Mouse (Mus musculus) embryonic fibroblast, embryonic 13.5 days (primary cell): ENCODE results near the gene Mrpl9. TPM values are rescaled to one million over a fixed set of nuclear protein-coding genes. Genes with fewer than 3 reads are reported as not detected.

Experiments used
- H3K27ac ChIP-seq: 2 replicates; pipeline ENCODE4 v1.5.1; 2012; ENCODE audit warnings: low read length, control low read depth, inconsistent platforms; ENCODE audit not compliant: insufficient read depth
- H3K4me1 ChIP-seq: 2 replicates; pipeline ENCODE4 v1.6.1; 2011; ENCODE audit warnings: low read length; ENCODE audit not compliant: control insufficient read depth, insufficient read depth
- H3K4me3 ChIP-seq: 2 replicates; pipeline ENCODE4 v1.5.1; 2011; ENCODE audit warnings: mild to moderate bottlenecking, control low read depth, low read length; ENCODE audit not compliant: insufficient read depth
- CTCF ChIP-seq: IDR thresholded peaks from 2 replicates; pipeline ENCODE4 v1.5.1; 2011; ENCODE audit warnings: mild to moderate bottlenecking, control low read depth, low read length, moderate library complexity, borderline replicate concordance; ENCODE audit not compliant: insufficient read depth
- POLR2A ChIP-seq: IDR thresholded peaks from 2 replicates; pipeline ENCODE4 v1.6.1; 2011; ENCODE audit warnings: low read depth, mild to moderate bottlenecking, control low read depth, low read length, moderate library complexity
- polyA plus RNA-seq: library from polyadenylated mRNA; stranded (reverse); fragments of >200 nt; gene quantifications from 2 replicates; pipeline ENCODE4 v1.2.4, GENCODE M21; 2011; ENCODE audit warnings: low read depth; ENCODE audit not compliant: missing spikeins, insufficient read length

The Mrpl9 gene
- polyA plus RNA-seq, 1 experiment = 31.1 TPM

GRCm38 (mm10) chr3:94413031-94413679 lies 30.0 kb upstream of the Mrpl9 start, which contains the start of gene Tdrkh:
TSS of gene Tdrkh (plus strand) at chr3:94413273.
- peak; percentile 52; the same call in 1 of the 2 replicates for TF ChIP-seq POLR2A
- TF ChIP-seq CTCF = no peak
- peak within 1 kb of the TSS; percentile 48 for H3K4me3 ChIP-seq
- no peaks in the 10 kb centered on the region for H3K4me1 ChIP-seq
- H3K27ac ChIP-seq = no peak within 1 kb of the TSS

DNA sequence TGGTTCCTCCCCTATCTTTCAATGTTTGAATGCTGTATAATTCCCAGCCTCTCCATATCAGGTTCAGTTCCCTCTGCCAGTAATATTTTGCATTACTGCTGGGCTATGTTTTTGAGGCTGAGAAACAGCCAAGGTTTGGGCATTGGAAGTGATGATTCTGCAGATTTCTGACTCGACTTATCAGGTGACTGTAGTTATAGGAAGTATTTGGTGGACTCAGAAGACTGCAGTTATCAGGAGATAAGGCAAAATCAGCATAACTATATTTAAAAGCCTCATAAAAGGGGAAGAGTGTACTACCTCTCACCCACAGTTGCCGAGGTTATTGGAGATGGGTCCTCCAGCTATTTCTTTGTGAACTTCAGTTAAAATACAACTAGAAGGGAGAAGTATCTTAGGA lies 12.1 kb upstream of the Mrpl9 start:
- Histone ChIP-seq H3K4me3 (no peak overlapping the region), H3K4me1 (no peaks in the 10 kb centered on the region), H3K27ac (no peak overlapping the region)
- TF ChIP-seq POLR2A (no peak), CTCF (no peak)

GRCm38 (mm10) chr3:94434305-94434704 lies 8.8 kb upstream of the Mrpl9 start:
- TF ChIP-seq POLR2A = no peak
- TF ChIP-seq CTCF = no peak

GRCm38 (mm10) chr3:94436420-94436819 lies 6.7 kb upstream of the Mrpl9 start:
- TF ChIP-seq CTCF = no peak
- TF ChIP-seq POLR2A = no peak
- Histone ChIP-seq H3K27ac (no peak overlapping the region), H3K4me1 (no peaks in the 10 kb centered on the region), H3K4me3 (no peak overlapping the region)

More at GRCm38 (mm10) chr3:94434305-94434704, 8.8 kb upstream of the Mrpl9 start:
- H3K4me3 ChIP-seq = no peak overlapping the region
- H3K4me1 ChIP-seq = no peaks in the 10 kb centered on the region
- H3K27ac ChIP-seq = no peak overlapping the region

- TF ChIP-seq POLR2A = no peak
- no peak for TF ChIP-seq CTCF
- no peak overlapping the region for H3K4me3 ChIP-seq
- peaks cover 5% of the 10 kb centered on the region; the same call in 1 of the 2 replicates for H3K4me1 ChIP-seq
- H3K27ac ChIP-seq = no peak overlapping the region
These were observed 1.9 kb upstream of the Mrpl9 start for GRCm38 (mm10) chr3:94441182-94441581.

DNA sequence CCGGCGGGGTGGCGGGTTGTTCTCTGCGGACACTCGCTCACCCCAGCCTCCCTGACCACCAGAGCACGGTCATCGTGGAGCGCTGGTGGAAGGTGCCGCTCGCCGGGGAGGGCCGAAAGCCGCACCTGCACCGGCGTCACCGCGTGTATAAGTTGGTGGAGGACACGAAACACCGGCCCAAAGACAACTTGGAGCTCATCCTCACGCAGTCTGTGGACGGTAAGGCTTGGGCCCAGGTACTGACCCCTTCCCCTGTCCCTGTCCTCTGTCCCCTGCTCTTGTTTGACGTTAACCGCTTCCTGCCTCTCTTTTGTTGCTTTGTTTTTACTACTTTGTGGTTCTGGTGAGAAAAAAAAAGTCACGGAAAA lies 463 bp downstream of the Mrpl9 start, which contains the start of gene Oaz3:
Gene Oaz3, minus strand, starts transcription at position 319 of the 368 bp plus-strand sequence.
- Histone ChIP-seq H3K27ac (no peak within 1 kb of the TSS), H3K4me3 (peak within 1 kb of the TSS; percentile 98), H3K4me1 (peaks cover 5% of the 10 kb centered on the region; the same call in 1 of the 2 replicates)
- no peak for TF ChIP-seq POLR2A
- no peak for TF ChIP-seq CTCF

DNA sequence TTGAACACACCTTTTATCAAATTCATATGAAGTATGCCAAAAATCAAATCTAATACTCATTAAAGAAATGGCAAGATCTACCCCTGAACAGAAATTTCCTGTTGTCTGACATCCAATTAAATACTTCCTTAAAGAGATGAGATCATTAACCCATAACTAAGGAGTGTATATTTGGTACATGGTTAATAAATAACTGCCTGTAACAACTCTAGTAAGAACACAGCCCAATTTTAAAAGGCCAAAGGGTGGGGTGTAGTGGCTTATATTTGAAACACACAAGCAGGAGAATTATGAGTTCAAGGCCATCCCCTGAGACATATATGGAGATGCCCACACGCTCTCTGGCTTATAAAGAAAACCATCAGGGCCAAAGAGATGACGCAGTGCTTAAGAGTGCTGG lies 6.3 kb downstream of the Mrpl9 start:
- H3K4me3 ChIP-seq = no peak overlapping the region

GRCm38 (mm10) chr3:94456529-94457000 lies 13.4 kb downstream of the Mrpl9 start:
- Histone ChIP-seq H3K4me3 (no peak overlapping the region), H3K27ac (no peak overlapping the region), H3K4me1 (no peaks in the 10 kb centered on the region)
- TF ChIP-seq POLR2A (no peak), CTCF (0 out of 2 replicates have a peak, but pooled peaks have one; percentile 33)

More for the DNA sequence above, 6.3 kb downstream of the Mrpl9 start:
- H3K27ac ChIP-seq = no peak overlapping the region
- TF ChIP-seq CTCF (no peak), POLR2A (no peak)
- peaks cover 3% of the 10 kb centered on the region; the same call in 1 of the 2 replicates for H3K4me1 ChIP-seq

GRCm38 (mm10) chr3:94457055-94457454 lies 13.9 kb downstream of the Mrpl9 start:
- H3K4me3 ChIP-seq = no peak overlapping the region
- H3K4me1 ChIP-seq = no peaks in the 10 kb centered on the region
- H3K27ac ChIP-seq = no peak overlapping the region
- TF ChIP-seq POLR2A (no peak), CTCF (no peak)

GRCm38 (mm10) chr3:94459834-94460233 lies 16.7 kb downstream of the Mrpl9 start:
- Histone ChIP-seq H3K27ac (no peak overlapping the region), H3K4me3 (no peak overlapping the region), H3K4me1 (no peaks in the 10 kb centered on the region)
- TF ChIP-seq POLR2A (no peak), CTCF (no peak)
